Mouse (Mus musculus) frontal cortex, postnatal 25 days (tissue): ENCODE measurements at regions not wholly inside any gene's neighbourhood (a gene's known extent, or its start where the extent isn't known, plus 50 kb on each side); places are given as distances from the start of the nearest gene placed in this dataset.

ENCODE experiments used
- DNase-seq, 2 experiments: peaks; one replicate each; pipeline ENCODE4 v3.0.0; 2022; ENCODE audit warnings: low spot score in 2 of 2

GRCm38 (mm10) chr6:51108336-51108956 lies 324.0 kb upstream of the Nfe2l3 start:
- no peak for DNase-seq

GRCm38 (mm10) chr6:51110596-51110995 lies 321.9 kb upstream of the Nfe2l3 start:
- DNase-seq, result no peak

GRCm38 (mm10) chr6:51114604-51115333 lies 317.7 kb upstream of the Nfe2l3 start:
- DNase-seq, result no peak

GRCm38 (mm10) chr6:51118833-51119535 lies 313.5 kb upstream of the Nfe2l3 start:
- no peak for DNase-seq

- no peak for DNase-seq
These were observed 312.7 kb upstream of the Nfe2l3 start for GRCm38 (mm10) chr6:51119691-51120302.

- DNase-seq, result no peak
These were observed 309.5 kb upstream of the Nfe2l3 start for GRCm38 (mm10) chr6:51122941-51123340.

GRCm38 (mm10) chr6:51127851-51128250 lies 304.6 kb upstream of the Nfe2l3 start:
- DNase-seq, result no peak

- no peak for DNase-seq
These were observed 303.4 kb upstream of the Nfe2l3 start for GRCm38 (mm10) chr6:51129096-51129495.

GRCm38 (mm10) chr6:51129591-51129990 lies 302.9 kb upstream of the Nfe2l3 start:
- no peak for DNase-seq

GRCm38 (mm10) chr6:51144762-51145161 lies 287.7 kb upstream of the Nfe2l3 start:
- DNase-seq, result no peak

GRCm38 (mm10) chr6:51145863-51146262 lies 286.6 kb upstream of the Nfe2l3 start:
- no peak for DNase-seq

- no peak for DNase-seq
These were observed 283.6 kb upstream of the Nfe2l3 start for GRCm38 (mm10) chr6:51148821-51149220.

GRCm38 (mm10) chr6:51150066-51150465 lies 282.4 kb upstream of the Nfe2l3 start:
- no peak for DNase-seq

GRCm38 (mm10) chr6:51150486-51150885 lies 282.0 kb upstream of the Nfe2l3 start:
- DNase-seq, result no peak

- DNase-seq, result no peak
These were observed 281.6 kb upstream of the Nfe2l3 start for GRCm38 (mm10) chr6:51150916-51151315.

GRCm38 (mm10) chr6:51156836-51157370 lies 275.6 kb upstream of the Nfe2l3 start:
- DNase-seq, result no peak

GRCm38 (mm10) chr6:51161149-51161548 lies 271.3 kb upstream of the Nfe2l3 start:
- no peak for DNase-seq

- no peak for DNase-seq
These were observed 270.0 kb upstream of the Nfe2l3 start for GRCm38 (mm10) chr6:51162208-51163082.

- DNase-seq, result no peak
These were observed 269.2 kb upstream of the Nfe2l3 start for GRCm38 (mm10) chr6:51163266-51163665.

- DNase-seq, result no peak
These were observed 268.6 kb upstream of the Nfe2l3 start for GRCm38 (mm10) chr6:51163882-51164281.

GRCm38 (mm10) chr6:51167028-51167427 lies 265.4 kb upstream of the Nfe2l3 start:
- no peak for DNase-seq
